7 mouse cellular contexts compared by ENCODE assay signal in the genomic region with DNA sequence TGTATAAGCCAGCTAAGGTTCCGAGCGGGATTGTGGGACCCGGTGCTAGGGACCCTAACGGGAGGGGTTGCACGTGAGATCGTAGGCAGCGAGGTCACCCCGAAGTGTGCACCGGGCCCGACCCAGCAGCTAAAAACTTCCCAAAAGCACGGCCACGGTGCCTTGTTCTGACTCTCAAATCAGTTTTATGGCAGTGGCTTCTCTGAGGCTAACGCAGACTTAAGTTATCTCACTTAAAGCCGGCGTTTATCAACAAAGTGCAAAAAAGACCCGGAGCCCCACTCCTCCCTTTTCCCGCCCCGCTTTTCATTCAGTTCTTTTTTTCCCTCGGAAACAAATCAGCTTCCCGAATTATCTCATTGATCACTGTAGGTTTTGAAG. TPM values are rescaled to one million over a fixed set of nuclear protein-coding genes. Genes with fewer than 3 reads are reported as not detected.
DNase-seq lines count a peak whose midpoint lies in the region; ATAC-seq lines count a peak whose summit lies in the region.

No protein-coding gene starts in this region.

- no peaks in the 10 kb centered on the region for H3K9me3 ChIP-seq in neural tube, embryonic 11.5 days (ENCODE audit: control insufficient read depth, low read length)
- no peaks in the 10 kb centered on the region for H3K9me3 ChIP-seq in embryonic facial prominence, embryonic 15.5 days (replicated peaks)
- H3K9me3 ChIP-seq in limb, embryonic 13.5 days: no peaks in the 10 kb centered on the region
- no peaks in the 10 kb centered on the region for H3K9me3 ChIP-seq in stomach, embryonic 14.5 days (ENCODE audit: control insufficient read depth, low read depth, low read length)

- peak overlapping the region; percentile 74 for H3K4me2 ChIP-seq in neural tube, embryonic 11.5 days (ENCODE audit: low read depth)
- H3K4me2 ChIP-seq in embryonic facial prominence, embryonic 15.5 days (replicated peaks): peak overlapping the region; percentile 69
- H3K4me2 ChIP-seq in limb, embryonic 13.5 days (replicated peaks): peak overlapping the region; percentile 77
- H3K4me2 ChIP-seq in stomach, embryonic 14.5 days (replicated peaks; ENCODE audit: low read depth, low read length): peak overlapping the region; percentile 55

- H3K27ac ChIP-seq in neural tube, embryonic 11.5 days (ENCODE audit: low read depth, low read length): peak overlapping the region; percentile 54
- H3K27ac ChIP-seq in embryonic facial prominence, embryonic 15.5 days (replicated peaks): peak overlapping the region; percentile 83
- H3K27ac ChIP-seq in limb, embryonic 13.5 days: peak overlapping the region; percentile 58; the same call in 1 of the 2 replicates
- H3K27ac ChIP-seq in stomach, embryonic 14.5 days (ENCODE audit: low read length): peak overlapping the region; percentile 76

- no peaks in the 10 kb centered on the region for H3K27me3 ChIP-seq in neural tube, embryonic 11.5 days (ENCODE audit: control insufficient read depth, insufficient read depth, low read length)
- H3K27me3 ChIP-seq in embryonic facial prominence, embryonic 15.5 days: no peaks in the 10 kb centered on the region
- no peaks in the 10 kb centered on the region for H3K27me3 ChIP-seq in limb, embryonic 13.5 days
- no peaks in the 10 kb centered on the region for H3K27me3 ChIP-seq in stomach, embryonic 14.5 days (ENCODE audit: control insufficient read depth, insufficient read depth, low read length)

- no peaks in the 10 kb centered on the region for H3K36me3 ChIP-seq in neural tube, embryonic 11.5 days (ENCODE audit: control insufficient read depth, insufficient read depth, low read length)
- H3K36me3 ChIP-seq in embryonic facial prominence, embryonic 15.5 days: no peaks in the 10 kb centered on the region
- peaks cover 4% of the 10 kb centered on the region; the same call in 1 of the 2 replicates for H3K36me3 ChIP-seq in limb, embryonic 13.5 days
- H3K36me3 ChIP-seq in stomach, embryonic 14.5 days (ENCODE audit: control insufficient read depth, insufficient read depth, low read length): no peaks in the 10 kb centered on the region

- ATAC-seq in neural tube, embryonic 11.5 days (ENCODE audit: insufficient read depth, low FRiP score, low TSS enrichment): no peak
- ATAC-seq in embryonic facial prominence, embryonic 15.5 days (ENCODE audit: insufficient number of reproducible peaks, low FRiP score, low TSS enrichment, low read depth): no peak
- ATAC-seq in limb, embryonic 13.5 days (ENCODE audit: low FRiP score, low read depth): no peak; the same call in 1 of the 2 replicates
- no peak for ATAC-seq in stomach, embryonic 14.5 days (ENCODE audit: insufficient number of reproducible peaks, insufficient read depth, low FRiP score, low read depth)

- WGBS in neural tube, embryonic 11.5 days: 1% methylated on average over 20 of the region's 20 CpGs
- WGBS in embryonic facial prominence, embryonic 15.5 days: under 1% methylated on average over 20 of the region's 20 CpGs
- under 1% methylated on average over 20 of the region's 20 CpGs for WGBS in limb, embryonic 13.5 days
- under 1% methylated on average over 20 of the region's 20 CpGs for WGBS in stomach, embryonic 14.5 days

- H3K4me3 ChIP-seq in neural tube, embryonic 11.5 days (ENCODE audit: low read depth, low read length): peak overlapping the region; percentile 76
- H3K4me3 ChIP-seq in embryonic facial prominence, embryonic 15.5 days (replicated peaks): peak overlapping the region; percentile 84
- peak overlapping the region; percentile 74 for H3K4me3 ChIP-seq in limb, embryonic 13.5 days
- peak overlapping the region; percentile 71 for H3K4me3 ChIP-seq in stomach, embryonic 14.5 days (ENCODE audit: low read depth, low read length)

- no peak for DNase-seq in neural tube, embryonic 11.5 days (ENCODE audit: low spot score)
- DNase-seq in neural tube, embryonic 10.5 days (ENCODE audit: extremely low spot score, low spot score): no peak
- no peak for DNase-seq in adrenal gland, postnatal 36 days
- no peak for DNase-seq in frontal cortex, postnatal 14 days (ENCODE audit: low spot score in 2 of 2)

- peak overlapping the region; percentile 68 for H3K9ac ChIP-seq in neural tube, embryonic 11.5 days (ENCODE audit: low read length)
- H3K9ac ChIP-seq in embryonic facial prominence, embryonic 15.5 days: peak overlapping the region; percentile 68
- peak overlapping the region; percentile 87 for H3K9ac ChIP-seq in limb, embryonic 13.5 days
- H3K9ac ChIP-seq in stomach, embryonic 14.5 days (replicated peaks; ENCODE audit: low read depth, low read length): peak overlapping the region; percentile 63

- H3K4me1 ChIP-seq in neural tube, embryonic 11.5 days (ENCODE audit: control insufficient read depth, insufficient read depth, low read length): peaks cover 9% of the 10 kb centered on the region
- peaks cover 17% of the 10 kb centered on the region for H3K4me1 ChIP-seq in embryonic facial prominence, embryonic 15.5 days
- peaks cover 22% of the 10 kb centered on the region for H3K4me1 ChIP-seq in limb, embryonic 13.5 days
- H3K4me1 ChIP-seq in stomach, embryonic 14.5 days (ENCODE audit: control insufficient read depth, insufficient read depth, low read length): peaks cover 13% of the 10 kb centered on the region; the same call in 1 of the 2 replicates

RNA-seq across cellular contexts. Expression of gene Usp28, which starts 0.5 kb away (rescaled TPM):
- 41.3 and 43.1 TPM in 2 replicates for polyA plus RNA-seq in neural tube, embryonic 11.5 days (2014; fragmentation: Nextera tagmentation; extraction: Ambion mirVana)
- 29.7 and 33.0 TPM in 2 replicates for polyA plus RNA-seq in embryonic facial prominence, embryonic 15.5 days (2015; fragmentation: Nextera tagmentation; extraction: Ambion mirVana)
- polyA plus RNA-seq in limb, embryonic 13.5 days (2015; fragmentation: Nextera tagmentation; extraction: Ambion mirVana): 37.9 and 44.7 TPM in 2 replicates
- polyA plus RNA-seq in stomach, embryonic 14.5 days (2014; fragmentation: Nextera tagmentation; extraction: Ambion mirVana): 34.5 and 37.3 TPM in 2 replicates
- 10 to 100 TPM in 1 of 2 experiments, 1 to 10 TPM in 1; 9.9 to 13.9 TPM for total RNA-seq in adrenal gland, postnatal 36 days (2021)

RNA-seq across cellular contexts. Expression of gene Htr3b, which starts 20.9 kb away (rescaled TPM):
- polyA plus RNA-seq in neural tube, embryonic 11.5 days (2014; fragmentation: Nextera tagmentation; extraction: Ambion mirVana): 0.09 TPM in 1 of 2 replicates, not detected in the other
- polyA plus RNA-seq in embryonic facial prominence, embryonic 15.5 days (2015; fragmentation: Nextera tagmentation; extraction: Ambion mirVana): 0.11 and 0.25 TPM in 2 replicates
- not detected in 2 replicates for polyA plus RNA-seq in limb, embryonic 13.5 days (2015; fragmentation: Nextera tagmentation; extraction: Ambion mirVana)
- 0.24 and 0.36 TPM in 2 replicates for polyA plus RNA-seq in stomach, embryonic 14.5 days (2014; fragmentation: Nextera tagmentation; extraction: Ambion mirVana)
- under 1 TPM; 0.20 to 0.33 TPM for total RNA-seq in adrenal gland, postnatal 36 days (2021)
